Mouse (Mus musculus): ENCODE measurements around the gene Golga1. TPM values are rescaled to one million over a fixed set of nuclear protein-coding genes. Genes with fewer than 3 reads are reported as not detected.

Gene Golga1
- polyA plus RNA-seq (2015; fragmentation: Nextera tagmentation; extraction: Ambion mirVana), result 12.5 and 18.2 TPM in 2 replicates

DNA sequence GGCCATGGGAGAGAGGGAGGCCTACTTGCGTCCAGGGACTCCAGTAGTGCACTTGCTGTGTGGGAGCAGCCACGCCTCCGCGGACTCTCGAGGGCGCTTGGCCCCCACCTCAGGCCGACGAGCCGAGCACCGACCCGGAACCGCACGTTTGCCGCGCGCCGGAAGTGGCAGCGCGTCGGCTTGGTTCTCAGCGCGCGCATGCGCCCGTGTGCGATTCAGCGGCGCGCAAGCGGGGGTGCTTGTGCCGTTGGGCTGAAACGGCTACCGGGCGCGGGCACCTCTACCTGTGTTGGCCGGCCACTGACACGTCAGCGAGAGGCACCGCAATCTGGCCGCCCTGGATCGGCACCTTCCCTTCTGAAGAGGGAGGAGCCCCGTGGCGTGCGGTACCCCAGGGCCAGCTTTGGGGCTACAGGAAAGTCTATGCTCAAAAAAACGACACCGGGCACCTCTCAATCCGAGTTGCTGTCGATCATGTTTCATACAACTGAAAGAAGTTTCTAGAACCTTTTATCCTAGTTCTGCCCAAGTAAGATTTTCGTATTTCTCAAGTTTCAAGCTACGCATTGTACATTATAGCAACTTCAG, at the start of gene Golga1:
Golga1 (minus strand) TSS at position 142 of the 588 bp plus-strand sequence.

DNA sequence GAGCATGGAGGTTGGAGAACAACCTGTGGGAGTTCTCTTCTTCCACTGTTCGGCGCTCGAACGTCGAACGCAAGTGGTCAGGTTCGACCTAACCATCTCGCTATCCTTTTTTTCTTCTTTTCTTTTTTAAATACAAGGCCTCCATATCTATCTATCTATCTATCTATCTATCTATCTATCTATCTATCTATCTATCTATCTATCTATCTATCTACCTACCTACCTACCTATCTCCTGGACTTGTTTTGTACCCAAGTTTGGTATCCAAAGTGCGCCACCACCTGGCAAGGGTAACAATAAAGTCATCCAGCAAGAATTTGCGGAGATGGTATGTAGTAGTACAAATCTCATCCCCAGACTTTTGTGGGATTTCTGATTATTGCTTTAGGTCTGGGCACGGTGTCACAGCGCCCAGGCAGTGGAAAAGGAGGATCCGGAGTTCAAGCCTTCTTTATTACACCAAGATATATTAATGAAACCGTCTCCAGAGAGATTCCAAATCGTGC, 59.7 kb downstream of the Golga1 start, which contains the start of gene Rpl35:
Rpl35 (minus strand) TSS at position 51 of the 506 bp plus-strand sequence.

DNA sequence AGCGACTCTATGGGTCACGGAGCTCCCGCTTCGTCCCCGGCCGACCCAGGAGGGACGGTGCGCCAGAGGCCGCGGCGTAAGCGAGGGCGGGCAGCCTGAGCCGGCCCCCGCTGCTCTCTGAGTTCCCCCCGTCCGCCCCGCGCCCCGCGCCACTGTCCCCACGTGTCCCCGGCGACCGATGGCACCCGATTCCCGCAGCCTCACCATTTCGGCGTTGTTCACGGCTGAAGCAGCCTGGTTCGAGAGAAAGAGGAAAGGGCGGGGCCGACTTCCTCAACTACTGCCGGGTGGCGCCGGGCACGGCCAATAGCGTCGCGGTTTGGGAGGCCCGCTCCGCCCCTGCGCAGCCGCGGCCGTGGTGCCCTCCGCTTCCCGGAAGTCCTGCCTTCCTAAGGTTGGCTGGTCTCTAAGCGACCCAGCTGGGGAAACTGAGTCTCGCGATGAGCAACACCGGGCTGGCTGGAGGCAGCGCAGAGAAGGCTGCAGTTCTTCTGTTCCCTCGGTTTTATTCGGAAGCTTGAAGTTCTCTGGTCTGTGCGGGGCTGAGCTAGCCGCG, 60.4 kb downstream of the Golga1 start, which contains the start of gene Arpc5l:
Arpc5l (plus strand) TSS at position 469 of the 556 bp plus-strand sequence.

DNA sequence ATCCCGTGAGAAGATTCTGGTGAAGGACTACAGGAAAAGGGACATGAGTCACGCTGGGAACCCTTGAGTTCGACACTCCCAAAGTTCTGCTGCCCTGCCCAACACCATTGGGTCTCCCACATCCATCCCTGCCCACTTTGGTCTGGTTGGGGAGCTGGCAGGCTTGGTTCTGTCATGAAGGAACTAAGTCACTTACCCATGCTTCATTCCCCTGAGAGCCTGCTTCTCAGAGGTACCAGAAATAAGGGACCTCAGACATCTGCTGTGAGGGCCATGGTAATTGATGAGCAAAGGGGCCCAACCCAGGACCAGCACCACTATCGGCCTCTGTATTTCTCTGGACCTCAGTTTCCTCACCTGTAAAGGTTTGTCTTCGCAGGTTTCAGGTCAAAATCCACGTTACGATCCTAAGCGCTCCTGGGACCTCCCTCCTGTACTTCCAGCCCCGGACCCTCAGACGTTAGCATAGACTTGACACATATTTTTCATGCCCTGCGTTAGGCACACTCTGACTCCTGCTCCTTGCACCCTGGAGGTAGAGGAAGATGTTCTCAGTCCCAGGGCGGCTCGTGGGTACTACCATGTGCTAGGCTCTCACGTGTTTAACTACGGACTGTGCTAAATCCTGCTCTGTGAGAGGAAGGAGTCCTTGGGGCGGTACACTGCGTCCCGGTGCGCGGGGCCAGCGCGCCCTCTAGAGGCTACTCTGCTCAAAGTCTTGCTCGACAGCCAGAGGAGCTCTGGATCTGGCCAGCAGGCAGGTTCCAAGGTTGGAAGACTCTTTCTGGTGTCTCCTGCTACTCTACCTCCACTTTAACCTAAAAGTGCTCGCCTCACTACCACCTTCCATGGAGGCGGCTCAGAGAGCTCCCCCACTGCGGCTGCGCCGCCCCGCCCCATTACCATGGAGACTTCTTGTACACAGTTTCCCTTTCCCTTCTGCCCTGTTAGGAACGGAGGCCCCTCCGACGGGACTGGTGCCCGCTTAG, 67.7 kb downstream of the Golga1 start, which contains the start of gene Wdr38:
Wdr38 (plus strand) TSS at position 91 of the 989 bp plus-strand sequence.

Other genes with a start within 250 kb of the Golga1 start
- gene Nr6a1, start 137.9 kb downstream of the Golga1 start, polyA plus RNA-seq (2015; fragmentation: Nextera tagmentation; extraction: Ambion mirVana), result 0.57 and 0.83 TPM in 2 replicates
- 10.9 and 15.5 TPM in 2 replicates for gene Olfml2a, start 133.6 kb downstream of the Golga1 start, polyA plus RNA-seq (2015; fragmentation: Nextera tagmentation; extraction: Ambion mirVana)
- 0.85 and 1.2 TPM in 2 replicates for gene Wdr38, start 68.1 kb downstream of the Golga1 start, polyA plus RNA-seq (2015; fragmentation: Nextera tagmentation; extraction: Ambion mirVana)
- gene Arpc5l, start 60.2 kb downstream of the Golga1 start, polyA plus RNA-seq (2015; fragmentation: Nextera tagmentation; extraction: Ambion mirVana), result 126 and 138 TPM in 2 replicates
- 1,307 and 2,501 TPM in 2 replicates for gene Rpl35, start 59.9 kb downstream of the Golga1 start, polyA plus RNA-seq (2015; fragmentation: Nextera tagmentation; extraction: Ambion mirVana)
- 3.9 and 4.5 TPM in 2 replicates for gene Scai, start 125.2 kb upstream of the Golga1 start, polyA plus RNA-seq (2015; fragmentation: Nextera tagmentation; extraction: Ambion mirVana)
- gene Ppp6c, start 160.9 kb upstream of the Golga1 start, polyA plus RNA-seq (2015; fragmentation: Nextera tagmentation; extraction: Ambion mirVana), result 54.4 and 79.9 TPM in 2 replicates